Mouse (Mus musculus): ENCODE data around the gene Hyal3. TPM values are rescaled to one million over a fixed set of nuclear protein-coding genes. Genes with fewer than 3 reads are reported as not detected.

The Hyal3 gene
- under 1 TPM; 0.41 to 0.79 TPM for total RNA-seq (2021)

- intact Hi-C loops (cut with DNase I) = no loop called here
Observed at GRCm38 (mm10) chr9:107580501-107581317, at the start of gene Hyal3. Gene Hyal3, plus strand, starts transcription at chr9:107580818.

GRCm38 (mm10) chr9:107533791-107534407 is 46.7 kb upstream of the Hyal3 start, which contains the start of gene Tmem115:
Gene Tmem115, plus strand, starts transcription at chr9:107533945.
- intact Hi-C loops (cut with DNase I) = no loop called here
- DNase-seq = peak; percentile 95

More at GRCm38 (mm10) chr9:107580501-107581317, at the start of gene Hyal3:
- peak; percentile 95 for DNase-seq

GRCm38 (mm10) chr9:107534408-107535202 is 46.0 kb upstream of the Hyal3 start:
- intact Hi-C loops (cut with DNase I) = no loop called here
- DNase-seq = peak; percentile 53 to 67

GRCm38 (mm10) chr9:107538231-107538630 is 42.4 kb upstream of the Hyal3 start:
- intact Hi-C loops (cut with DNase I) = no loop called here
- no peak for DNase-seq

- intact Hi-C loops (cut with DNase I) = no loop called here
- DNase-seq = no peak
Observed at GRCm38 (mm10) chr9:107538711-107539110, 41.9 kb upstream of the Hyal3 start.

GRCm38 (mm10) chr9:107539940-107540339 is 40.7 kb upstream of the Hyal3 start:
- DNase-seq = no peak
- intact Hi-C loops (cut with DNase I) = no loop called here

GRCm38 (mm10) chr9:107540420-107540819 is 40.2 kb upstream of the Hyal3 start:
- intact Hi-C loops (cut with DNase I) = no loop called here
- no peak for DNase-seq

- intact Hi-C loops (cut with DNase I) = no loop called here
- DNase-seq = no peak
Observed at GRCm38 (mm10) chr9:107541005-107541404, 39.6 kb upstream of the Hyal3 start.

GRCm38 (mm10) chr9:107541474-107542351 is 38.9 kb upstream of the Hyal3 start, which contains the start of the genes Cyb561d2 and Nprl2:
Gene Cyb561d2, minus strand, starts transcription at chr9:107542193.
Gene Nprl2, plus strand, starts transcription at chr9:107542226.
- DNase-seq = peak; percentile 96 to 97
- intact Hi-C loops (cut with DNase I) = no loop called here

- no peak for DNase-seq
- intact Hi-C loops (cut with DNase I) = no loop called here
Observed at GRCm38 (mm10) chr9:107542352-107542686, 38.3 kb upstream of the Hyal3 start.

GRCm38 (mm10) chr9:107542721-107543120 is 37.9 kb upstream of the Hyal3 start:
- intact Hi-C loops (cut with DNase I) = no loop called here
- DNase-seq = no peak

- intact Hi-C loops (cut with DNase I) = no loop called here
- DNase-seq = no peak
Observed at GRCm38 (mm10) chr9:107543299-107543698, 37.3 kb upstream of the Hyal3 start.

- intact Hi-C loops (cut with DNase I) = no loop called here
Observed at GRCm38 (mm10) chr9:107544196-107544700, 36.4 kb upstream of the Hyal3 start.

GRCm38 (mm10) chr9:107544729-107545128 is 35.9 kb upstream of the Hyal3 start:
- DNase-seq = no peak
- intact Hi-C loops (cut with DNase I) = no loop called here

More at GRCm38 (mm10) chr9:107544196-107544700, 36.4 kb upstream of the Hyal3 start:
- DNase-seq = no peak

GRCm38 (mm10) chr9:107545199-107545598 is 35.4 kb upstream of the Hyal3 start:
- DNase-seq = no peak
- intact Hi-C loops (cut with DNase I) = no loop called here

GRCm38 (mm10) chr9:107545602-107546001 is 35.0 kb upstream of the Hyal3 start:
- DNase-seq = peak; percentile 73 to 90
- intact Hi-C loops (cut with DNase I) = no loop called here

GRCm38 (mm10) chr9:107547026-107547425 is 33.6 kb upstream of the Hyal3 start, which contains the start of gene Zmynd10:
Gene Zmynd10, plus strand, starts transcription at chr9:107547298.
- peak; percentile 90 to 94 for DNase-seq
- intact Hi-C loops (cut with DNase I) = no loop called here

- intact Hi-C loops (cut with DNase I) = no loop called here
- no peak for DNase-seq
Observed at GRCm38 (mm10) chr9:107547957-107548356, 32.7 kb upstream of the Hyal3 start.

GRCm38 (mm10) chr9:107548820-107549219 is 31.8 kb upstream of the Hyal3 start:
- intact Hi-C loops (cut with DNase I) = no loop called here

More at GRCm38 (mm10) chr9:107548820-107549219, 31.8 kb upstream of the Hyal3 start:
- DNase-seq = no peak
